Mouse (Mus musculus) heart, adult 2 months (tissue): Measurements from ENCODE around the gene Fam214b.

Experiments
- CTCF ChIP-seq: fragments of 200-600 bp; IDR thresholded peaks from 2 replicates; pipeline ENCODE4 v1.8.1; 2022; ENCODE audit warnings: antibody characterized with exemption, mild to moderate bottlenecking, moderate library complexity
- POLR2A ChIP-seq: fragments of 200-500 bp; IDR thresholded peaks from 2 replicates; pipeline ENCODE4 v1.6.1; 2011; ENCODE audit warnings: mild to moderate bottlenecking, low read depth, low read length, control low read depth; ENCODE audit not compliant: insufficient read depth

GRCm38 (mm10) chr4:43089950-43090349 lies 43.9 kb upstream of the Fam214b start:
- TF ChIP-seq CTCF (no peak), POLR2A (no peak)
